In the genomic region with DNA sequence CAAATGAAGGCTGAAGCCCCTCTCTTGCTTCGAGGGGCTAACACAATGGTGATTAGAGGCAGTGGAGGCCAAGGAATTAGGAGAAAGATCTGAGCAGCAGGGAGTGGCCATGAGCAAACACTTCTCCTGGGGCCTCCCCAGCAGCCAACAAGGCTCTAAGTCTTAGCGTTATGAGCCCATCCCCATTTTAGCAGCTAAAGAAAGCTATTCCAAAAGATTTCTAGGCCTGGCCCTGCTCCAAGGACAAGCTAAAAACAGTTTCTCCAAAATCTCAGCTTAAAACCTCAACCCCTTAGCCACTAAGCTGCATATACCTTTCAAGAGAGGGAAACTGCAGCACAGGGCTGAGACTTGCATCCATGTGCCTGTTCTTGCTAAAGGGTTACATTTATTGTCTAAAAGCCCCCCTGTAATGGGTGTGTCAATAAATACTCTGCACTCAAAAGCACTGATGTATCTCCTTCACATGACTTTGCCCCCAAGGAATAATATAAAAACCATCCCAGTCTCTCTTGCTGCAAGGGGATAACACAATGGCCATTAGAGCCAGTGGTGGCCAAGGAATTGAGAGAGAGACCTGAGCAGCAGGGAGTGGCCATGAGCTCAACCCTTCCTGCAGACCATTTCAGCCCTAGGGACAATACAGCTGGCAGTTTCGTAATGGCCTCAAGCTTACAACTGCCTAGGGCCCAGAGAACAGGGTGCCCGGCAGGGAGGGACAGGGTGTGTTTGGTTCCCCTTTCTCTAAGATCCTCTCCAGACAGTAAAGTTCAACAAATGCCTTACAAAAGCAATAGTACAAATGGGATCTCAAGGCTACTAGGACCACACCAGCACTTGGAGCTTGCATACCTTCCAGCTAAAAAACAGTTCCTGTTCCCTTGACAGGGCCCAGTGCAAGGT, we compare ENCODE assay signal across 8 mouse cellular contexts. TPM values are rescaled to one million over a fixed set of nuclear protein-coding genes. Genes with fewer than 3 reads are reported as not detected.
DNase-seq lines count a peak whose midpoint lies in the region; ATAC-seq and TF ChIP-seq lines count a peak whose summit lies in the region.

No protein-coding gene starts in this region.

- WGBS in liver, adult 2 months, result 63% methylated on average over 4 of the region's 4 CpGs
- WGBS in intestine, embryonic 16.5 days, result 31% methylated on average over 4 of the region's 4 CpGs
- 8% methylated on average over 4 of the region's 4 CpGs for WGBS in macrophage (ENCODE audit: missing documents)
- 33% methylated on average over 4 of the region's 4 CpGs for WGBS in stomach, embryonic 14.5 days

- no peak for TF ChIP-seq POLR2A in liver, adult 2 months (IDR thresholded peaks at IDR 0.05; ENCODE audit: extremely low read depth, insufficient read depth, low read length)

- H3K36me3 ChIP-seq in liver, adult 2 months (ENCODE audit: control insufficient read depth, insufficient read depth, low read length), result no peaks in the 10 kb centered on the region
- H3K36me3 ChIP-seq in intestine, embryonic 16.5 days (ENCODE audit: control insufficient read depth, insufficient read depth, low read length), result no peaks in the 10 kb centered on the region
- no peaks in the 10 kb centered on the region for H3K36me3 ChIP-seq in macrophage (ENCODE audit: inconsistent target)
- no peaks in the 10 kb centered on the region for H3K36me3 ChIP-seq in stomach, embryonic 14.5 days (ENCODE audit: control insufficient read depth, insufficient read depth, low read length)

- H3K79me2 ChIP-seq in liver, adult 2 months (ENCODE audit: control insufficient read depth, insufficient read depth, low read length), result peaks cover 45% of the 10 kb centered on the region
- peaks cover 91% of the 10 kb centered on the region for H3K79me2 ChIP-seq in macrophage (ENCODE audit: inconsistent target)

- H3K4me1 ChIP-seq in liver, adult 2 months (ENCODE audit: control insufficient read depth, insufficient read depth, low read length), result peaks cover 19% of the 10 kb centered on the region
- H3K4me1 ChIP-seq in intestine, embryonic 16.5 days (ENCODE audit: control insufficient read depth, insufficient read depth, low read length), result peaks cover 75% of the 10 kb centered on the region
- H3K4me1 ChIP-seq in stomach, embryonic 14.5 days (ENCODE audit: control insufficient read depth, insufficient read depth, low read length), result peaks cover 78% of the 10 kb centered on the region

- TF ChIP-seq CTCF in liver, adult 2 months (IDR thresholded peaks at IDR 0.05; ENCODE audit: low read depth, low read length), result no peak

- H3K27ac ChIP-seq in liver, adult 2 months (replicated peaks; ENCODE audit: insufficient read depth, low read depth, low read length), result peak overlapping the region; percentile 77
- H3K27ac ChIP-seq in intestine, embryonic 16.5 days (ENCODE audit: low read length), result peak overlapping the region; percentile 55
- H3K27ac ChIP-seq in macrophage, result peak overlapping the region; percentile 91
- peak overlapping the region; percentile 94 for H3K27ac ChIP-seq in stomach, embryonic 14.5 days (ENCODE audit: low read length)

- peak overlapping the region; percentile 1; the same call in 1 of the 2 replicates for H3K4me2 ChIP-seq in intestine, embryonic 16.5 days (ENCODE audit: low read depth, low read length)
- H3K4me2 ChIP-seq in stomach, embryonic 14.5 days (replicated peaks; ENCODE audit: low read depth, low read length), result peak overlapping the region; percentile 25; the same call in 1 of the 2 replicates

- no peaks in the 10 kb centered on the region for H3K27me3 ChIP-seq in liver, adult 2 months (ENCODE audit: control insufficient read depth, insufficient read depth, low read length)
- H3K27me3 ChIP-seq in intestine, embryonic 16.5 days (replicated peaks; ENCODE audit: control insufficient read depth, insufficient read depth, low read length), result no peaks in the 10 kb centered on the region
- no peaks in the 10 kb centered on the region for H3K27me3 ChIP-seq in stomach, embryonic 14.5 days (ENCODE audit: control insufficient read depth, insufficient read depth, low read length)

- no peak for ATAC-seq in intestine, embryonic 16.5 days
- no peak for ATAC-seq in stomach, embryonic 14.5 days (ENCODE audit: insufficient number of reproducible peaks, insufficient read depth, low FRiP score, low read depth)

- H3K9me3 ChIP-seq in intestine, embryonic 16.5 days (ENCODE audit: control insufficient read depth, low read length), result no peaks in the 10 kb centered on the region
- H3K9me3 ChIP-seq in stomach, embryonic 14.5 days (ENCODE audit: control insufficient read depth, low read depth, low read length), result no peaks in the 10 kb centered on the region

- no peak overlapping the region for H3K4me3 ChIP-seq in liver, adult 2 months (ENCODE audit: insufficient read depth, low read depth, low read length)
- H3K4me3 ChIP-seq in intestine, embryonic 16.5 days (ENCODE audit: low read length), result no peak overlapping the region
- H3K4me3 ChIP-seq in macrophage (ENCODE audit: inconsistent target), result no peak overlapping the region
- H3K4me3 ChIP-seq in stomach, embryonic 14.5 days (ENCODE audit: low read depth, low read length), result no peak overlapping the region

- no peak for DNase-seq in liver, adult 2 months (ENCODE audit: extremely low read depth, low read depth, low spot score)
- no peak for DNase-seq in liver
- peak; percentile 77 for DNase-seq in brain, adult 2 months (ENCODE audit: low read depth, low spot score)
- peak; percentile 45 for DNase-seq in gastrocnemius, postnatal 25 days
- no peak for DNase-seq in layer of hippocampus, postnatal 36 days

- H3K9ac ChIP-seq in liver, adult 2 months (ENCODE audit: low read depth, low read length), result no peak overlapping the region
- H3K9ac ChIP-seq in intestine, embryonic 16.5 days (ENCODE audit: low read depth, low read length), result no peak overlapping the region; the same call in 1 of the 2 replicates
- H3K9ac ChIP-seq in stomach, embryonic 14.5 days (replicated peaks; ENCODE audit: low read depth, low read length), result no peak overlapping the region

RNA-seq across cellular contexts. Expression of gene Tspan14, which starts 8.3 kb away (rescaled TPM):
- total RNA-seq in liver, adult 2 months (2014; rRNA removed), result 13.3 and 15.4 TPM in 2 replicates
- 28.5 and 30.4 TPM in 2 replicates for polyA plus RNA-seq in liver, adult 2 months (2012; rRNA removed)
- total RNA-seq in gastrocnemius, postnatal 25 days (2021), result 10 to 100 TPM; 10.4 to 12.3 TPM
- 65.0 and 65.6 TPM in 2 replicates for polyA plus RNA-seq in intestine, embryonic 16.5 days (2015; fragmentation: Nextera tagmentation; extraction: Ambion mirVana)
- 10 to 100 TPM; 13.5 to 89.6 (median 60.6) TPM for total RNA-seq in macrophage (2018; cell fraction: chromatin; rRNA removed)
- 10 to 100 TPM; 26.7 to 98.5 (median 51.9) TPM for total RNA-seq in macrophage (2018; cell fraction: cytosol; rRNA removed)
- total RNA-seq in macrophage (2018; cell fraction: nucleus; rRNA removed), result 100 to 1,000 TPM in 4 of 26 experiments, 10 to 100 TPM in 22; 29.7 to 119 (median 77.9) TPM
- 51.5 to 93.5 TPM (median 73.8 TPM) in 3 replicates for polyA plus RNA-seq in macrophage (2018)
- 84.5 and 88.2 TPM in 2 replicates for polyA plus RNA-seq in stomach, embryonic 14.5 days (2014; fragmentation: Nextera tagmentation; extraction: Ambion mirVana)
- 10 to 100 TPM; 31.4 to 32.6 TPM for total RNA-seq in layer of hippocampus, postnatal 36 days (2021)

RNA-seq across cellular contexts. Expression of gene Fam213a, which starts 55.3 kb away (rescaled TPM):
- 63.2 and 66.3 TPM in 2 replicates for total RNA-seq in liver, adult 2 months (2014; rRNA removed)
- polyA plus RNA-seq in liver, adult 2 months (2012; rRNA removed), result 25.5 and 42.2 TPM in 2 replicates
- total RNA-seq in gastrocnemius, postnatal 25 days (2021), result 10 to 100 TPM; 15.6 to 18.9 TPM
- polyA plus RNA-seq in intestine, embryonic 16.5 days (2015; fragmentation: Nextera tagmentation; extraction: Ambion mirVana), result 72.4 and 81.8 TPM in 2 replicates
- 10 to 100 TPM in 2 of 26 experiments, 1 to 10 TPM in 24; 1.2 to 11.1 (median 3.7) TPM for total RNA-seq in macrophage (2018; cell fraction: chromatin; rRNA removed)
- total RNA-seq in macrophage (2018; cell fraction: cytosol; rRNA removed), result 10 to 100 TPM; 12.5 to 33.7 (median 20.3) TPM
- 10 to 100 TPM in 15 of 26 experiments, 1 to 10 TPM in 11; 5.6 to 22.4 (median 11.0) TPM for total RNA-seq in macrophage (2018; cell fraction: nucleus; rRNA removed)
- 20.9 to 32.3 TPM (median 29.6 TPM) in 3 replicates for polyA plus RNA-seq in macrophage (2018)
- polyA plus RNA-seq in stomach, embryonic 14.5 days (2014; fragmentation: Nextera tagmentation; extraction: Ambion mirVana), result 42.7 and 45.8 TPM in 2 replicates
- 100 to 1,000 TPM; 150 to 165 TPM for total RNA-seq in layer of hippocampus, postnatal 36 days (2021)

Comparison
In these comparisons a context has a peak if more than half of its experiments do, and no peak if none do; other contexts are left out.
1. DNase-seq: peak in brain, adult 2 months (single experiment) and gastrocnemius, postnatal 25 days (single experiment); none in liver, adult 2 months (single experiment), liver (single experiment) and layer of hippocampus, postnatal 36 days (0 of 2).
2. Peak in every context shown above with its lines, with median percentiles within 50 percentile points of each other: H3K27ac ChIP-seq.